Mouse (Mus musculus) MEL (cell line): ENCODE results near the gene Fbxw11. TPM values are rescaled to one million over a fixed set of nuclear protein-coding genes. Genes with fewer than 3 reads are reported as not detected.

Experiments
- DNase-seq: peaks from one replicate; pipeline ENCODE4 v3.0.0; 2011; ENCODE audit warnings: low read depth, low spot score
- H3K27ac ChIP-seq: 2 replicates; pipeline ENCODE4 v1.5.1; 2012; ENCODE audit warnings: low read depth, mild to moderate bottlenecking, control low read depth, low read length, moderate library complexity; ENCODE audit not compliant: control insufficient read depth
- H3K27me3 ChIP-seq, 2 experiments: fragments of 150-350 bp in 1 of 2; sonication (generic) in 1 of 2; 2 replicates each; pipeline ENCODE4 v1.6.1; 2012; ENCODE audit warnings: low read length in 2 of 2, mild to moderate bottlenecking in 2 of 2, improper control_type of control experiment in 1 of 2, moderate library complexity in 1 of 2; ENCODE audit not compliant: insufficient read depth in 2 of 2, control insufficient read depth in 1 of 2
- H3K36me3 ChIP-seq, 2 experiments: 2 replicates each; pipeline ENCODE4 v1.6.1; 2012 to 2014; ENCODE audit warnings: low read length in 2 of 2, improper control_type of control experiment in 1 of 2, inconsistent platforms in 1 of 2, mild to moderate bottlenecking in 1 of 2; ENCODE audit not compliant: insufficient read depth in 2 of 2, control insufficient read depth in 1 of 2
- H3K4me1 ChIP-seq, 2 experiments: fragments of 150-350 bp in 1 of 2; sonication (generic) in 1 of 2; 2 replicates each; pipeline ENCODE4 v1.6.1; 2012; ENCODE audit warnings: low read length in 2 of 2, improper control_type of control experiment in 1 of 2, mild to moderate bottlenecking in 1 of 2; ENCODE audit not compliant: insufficient read depth in 2 of 2, control insufficient read depth in 1 of 2
- H3K4me3 ChIP-seq, 2 experiments: fragments of 150-350 bp in 1 of 2; sonication (generic) in 1 of 2; 2 replicates each; pipeline ENCODE4 v1.5.1; 2012; ENCODE audit warnings: low read depth in 2 of 2, low read length in 2 of 2, mild to moderate bottlenecking in 2 of 2, moderate library complexity in 2 of 2, control low read depth in 1 of 2, improper control_type of control experiment in 1 of 2; ENCODE audit not compliant: control insufficient read depth in 1 of 2, insufficient read depth in 1 of 2
- H3K79me2 ChIP-seq: 2 replicates; pipeline ENCODE4 v1.6.1; 2012; ENCODE audit warnings: mild to moderate bottlenecking, low read length, moderate library complexity; ENCODE audit not compliant: control insufficient read depth, poor library complexity, insufficient read depth
- H3K9ac ChIP-seq: 2 replicates; pipeline ENCODE4 v1.6.1; 2012; ENCODE audit warnings: low read depth, mild to moderate bottlenecking, control low read depth, low read length, moderate library complexity; ENCODE audit not compliant: control insufficient read depth, poor library complexity, severe bottlenecking
- H3K9me3 ChIP-seq: fragments of 150-350 bp; sonication (generic); replicated peaks from 2 replicates; pipeline ENCODE4 v1.6.1; 2012; ENCODE audit warnings: mild to moderate bottlenecking, low read length, improper control_type of control experiment, moderate library complexity; ENCODE audit not compliant: insufficient read depth
- BHLHE40 ChIP-seq: IDR thresholded peaks from 2 replicates; pipeline ENCODE4 v1.6.1; 2012; ENCODE audit warnings: low read depth, mild to moderate bottlenecking, inconsistent platforms, low read length, improper control_type of control experiment, borderline replicate concordance
- CTCF ChIP-seq, 3 experiments: IDR thresholded peaks in 2 of 3; conservative IDR thresholded peaks in 1 of 3; 2 replicates each; pipeline ENCODE4 v1.5.1; 2011 to 2012; ENCODE audit warnings: low read length in 3 of 3, low read depth in 2 of 3, mild to moderate bottlenecking in 2 of 3, improper control_type of control experiment in 1 of 3, inconsistent platforms in 1 of 3, mixed read lengths in 1 of 3, moderate library complexity in 1 of 3; ENCODE audit not compliant: control insufficient read depth in 1 of 3, insufficient read depth in 1 of 3, poor library complexity in 1 of 3, severe bottlenecking in 1 of 3
- E2F4 ChIP-seq: IDR thresholded peaks from 2 replicates; pipeline ENCODE4 v1.6.1; 2011; ENCODE audit warnings: low read depth, low read length, improper control_type of control experiment, borderline replicate concordance
- ELF1 ChIP-seq: IDR thresholded peaks from 2 replicates; pipeline ENCODE4 v1.6.1; 2014; ENCODE audit warnings: low read depth, mild to moderate bottlenecking, inconsistent platforms, low read length, improper control_type of control experiment, moderate library complexity
- EP300 ChIP-seq, 2 experiments: IDR thresholded peaks; 2 replicates each; pipeline ENCODE4 v1.6.1; 2011; ENCODE audit warnings: improper control_type of control experiment in 2 of 2, low read length in 2 of 2, low read depth in 1 of 2, mild to moderate bottlenecking in 1 of 2
- ETS1 ChIP-seq: IDR thresholded peaks from 2 replicates; pipeline ENCODE4 v1.6.1; 2012; ENCODE audit warnings: low read depth, mild to moderate bottlenecking, inconsistent platforms, low read length, improper control_type of control experiment, moderate library complexity
- GABPA ChIP-seq: IDR thresholded peaks from 2 replicates; pipeline ENCODE4 v1.6.1; 2012; ENCODE audit warnings: low read depth, mild to moderate bottlenecking, inconsistent platforms, low read length, improper control_type of control experiment, moderate library complexity
- GATA1 ChIP-seq: IDR thresholded peaks from 2 replicates; pipeline ENCODE4 v1.6.1; 2011; ENCODE audit warnings: low read depth, low read length, improper control_type of control experiment
- HCFC1 ChIP-seq: IDR thresholded peaks from 2 replicates; pipeline ENCODE4 v1.6.1; 2012; ENCODE audit warnings: low read depth, mild to moderate bottlenecking, inconsistent platforms, low read length, improper control_type of control experiment, moderate library complexity
- KAT2A ChIP-seq: conservative IDR thresholded peaks from 2 replicates; pipeline ENCODE4 v1.6.1; 2012; ENCODE audit warnings: low read depth, low read length, improper control_type of control experiment, inconsistent platforms
- MAFK ChIP-seq: IDR thresholded peaks from 2 replicates; pipeline ENCODE4 v1.6.1; 2011; ENCODE audit warnings: low read depth, mild to moderate bottlenecking, low read length, improper control_type of control experiment, borderline replicate concordance
- MAX ChIP-seq: IDR thresholded peaks from 2 replicates; pipeline ENCODE4 v1.6.1; 2011; ENCODE audit warnings: low read length, improper control_type of control experiment
- MAZ ChIP-seq: IDR thresholded peaks from 2 replicates; pipeline ENCODE4 v1.6.1; 2012; ENCODE audit warnings: low read depth, mild to moderate bottlenecking, inconsistent platforms, low read length, improper control_type of control experiment
- MXI1 ChIP-seq: IDR thresholded peaks from 2 replicates; pipeline ENCODE4 v1.6.1; 2011; ENCODE audit warnings: mild to moderate bottlenecking, low read depth, low read length, improper control_type of control experiment
- MYB ChIP-seq: IDR thresholded peaks from 2 replicates; pipeline ENCODE4 v1.6.1; 2011; ENCODE audit warnings: mild to moderate bottlenecking, low read depth, low read length, improper control_type of control experiment
- MYC ChIP-seq: IDR thresholded peaks from 2 replicates; pipeline ENCODE4 v1.6.1; 2011; ENCODE audit warnings: low read depth, mild to moderate bottlenecking, low read length, improper control_type of control experiment, moderate library complexity
- POLR2A ChIP-seq, 2 experiments: IDR thresholded peaks; 2 replicates each; pipeline ENCODE4 v1.6.1; 2011 to 2012; ENCODE audit warnings: low read length in 2 of 2, mild to moderate bottlenecking in 2 of 2, control low read depth in 1 of 2, improper control_type of control experiment in 1 of 2, low read depth in 1 of 2, moderate library complexity in 1 of 2; ENCODE audit not compliant: control insufficient read depth in 1 of 2, insufficient read depth in 1 of 2, poor library complexity in 1 of 2
- POLR2AphosphoS2 ChIP-seq: IDR thresholded peaks from 2 replicates; pipeline ENCODE4 v1.6.1; 2011; ENCODE audit warnings: low read length, improper control_type of control experiment
- SIN3A ChIP-seq: IDR thresholded peaks from 2 replicates; pipeline ENCODE4 v1.6.1; 2012; ENCODE audit warnings: low read length, improper control_type of control experiment, inconsistent platforms
- TAL1 ChIP-seq: IDR thresholded peaks from 2 replicates; pipeline ENCODE4 v1.6.1; 2012; ENCODE audit warnings: mild to moderate bottlenecking, inconsistent platforms, low read length, moderate library complexity, mixed read lengths
- TCF12 ChIP-seq: IDR thresholded peaks from 2 replicates; pipeline ENCODE4 v1.6.1; 2014; ENCODE audit warnings: low read depth, mild to moderate bottlenecking, inconsistent platforms, low read length, improper control_type of control experiment, moderate library complexity
- ZC3H11A ChIP-seq: IDR thresholded peaks from 2 replicates; pipeline ENCODE4 v1.6.1; 2012; ENCODE audit warnings: low read depth, mild to moderate bottlenecking, inconsistent platforms, low read length, improper control_type of control experiment
- ZMIZ1 ChIP-seq: IDR thresholded peaks from 2 replicates; pipeline ENCODE4 v1.6.1; 2012; ENCODE audit warnings: low read depth, mild to moderate bottlenecking, inconsistent platforms, low read length, improper control_type of control experiment, moderate library complexity
- ZNF384 ChIP-seq: IDR thresholded peaks from 2 replicates; pipeline ENCODE4 v1.6.1; 2012; ENCODE audit warnings: low read depth, mild to moderate bottlenecking, inconsistent platforms, low read length, improper control_type of control experiment
- polyA plus RNA-seq, 2 experiments: library from polyadenylated mRNA; stranded (reverse) in 1 of 2; unstranded in 1 of 2; fragments of >175 nt in 1 of 2; fragments of >200 nt in 1 of 2; gene quantifications; 2 replicates each; pipeline versions ENCODE4 v1.2.1 to v1.2.4; 2012; ENCODE audit warnings: low replicate concordance in 2 of 2, low read depth in 1 of 2; ENCODE audit not compliant: insufficient read length in 2 of 2, insufficient read depth in 1 of 2, missing spikeins in 1 of 2
- total RNA-seq: library from RNA; depleted of rRNA; stranded (reverse); fragments of 300-350 nt; gene quantifications from 2 replicates; pipeline ENCODE4 v1.2.3, GENCODE M21; 2012

Gene Fbxw11
- total and polyA plus RNA-seq, 3 experiments: 35.4 to 98.5 (median 53.5) TPM

- TF ChIP-seq KAT2A (no peak), E2F4 (no peak), TCF12 (no peak), ZNF384 (no peak), HCFC1 (no peak), MYB (no peak), POLR2A (IDR thresholded peaks at IDR 0.05; ENCODE audit: control insufficient read depth in 1 of 2, insufficient read depth in 1 of 2, low read depth in 1 of 2, low read length in 2 of 2, poor library complexity in 1 of 2) (no peak), POLR2AphosphoS2 (no peak), GABPA (no peak), ELF1 (no peak), CTCF (IDR thresholded peaks at IDR 0.05 in 2 of 3, conservative IDR thresholded peaks at IDR 0.05 in 1 of 3; ENCODE audit: control insufficient read depth in 1 of 3, insufficient read depth in 1 of 3, low read depth in 2 of 3, low read length in 3 of 3, poor library complexity in 1 of 3, severe bottlenecking in 1 of 3) (no peak), MAFK (no peak), ZC3H11A (no peak), MYC (no peak), TAL1 (no peak), MAZ (no peak), EP300 (IDR thresholded peaks at IDR 0.05; ENCODE audit: low read depth in 1 of 2, low read length in 2 of 2) (no peak), MAX (no peak), BHLHE40 (no peak), MXI1 (no peak)
- peaks cover 14% of the 10 kb centered on the region for H3K79me2 ChIP-seq
- no peak overlapping the region for H3K9ac ChIP-seq
- H3K4me3 ChIP-seq: no peak overlapping the region
- peaks cover 23 to 40% of the 10 kb centered on the region in 2 experiments for H3K4me1 ChIP-seq
- H3K36me3 ChIP-seq: peaks cover 0 to 36% of the 10 kb centered on the region in 2 experiments; a peak in 2 of 4 replicates
- DNase-seq: no peak
- no peaks in the 10 kb centered on the region for H3K27me3 ChIP-seq
- H3K27ac ChIP-seq: no peak overlapping the region
- no peaks in the 10 kb centered on the region for H3K9me3 ChIP-seq
Observed at GRCm38 (mm10) chr11:32638521-32639255, 3.8 kb upstream of the Fbxw11 start.

DNA sequence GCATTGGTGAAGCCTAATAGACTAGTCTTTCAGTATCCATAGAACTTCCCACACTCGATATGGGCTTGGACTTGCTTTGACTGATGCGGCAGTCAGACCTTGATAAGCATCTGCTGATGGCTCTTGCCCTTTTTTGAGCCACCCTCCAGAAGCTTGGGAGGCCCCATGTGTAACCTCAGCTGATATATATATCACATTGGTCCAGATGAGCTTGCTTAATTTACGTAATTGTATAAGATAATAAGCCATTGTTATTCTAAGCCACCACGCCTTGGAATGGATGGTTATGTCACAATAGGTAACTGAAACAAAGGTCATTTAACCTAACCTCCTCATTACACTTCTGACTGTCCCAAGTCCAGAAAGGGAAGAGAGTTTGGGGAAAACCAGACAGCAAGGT is 1.9 kb upstream of the Fbxw11 start:
- peaks cover 0 to 39% of the 10 kb centered on the region in 2 experiments; a peak in 2 of 4 replicates for H3K36me3 ChIP-seq
- H3K79me2 ChIP-seq: peaks cover 30% of the 10 kb centered on the region
- TF ChIP-seq TCF12 (peak; percentile 50; the same call in 1 of the 2 replicates), POLR2A (IDR thresholded peaks at IDR 0.05; ENCODE audit: control insufficient read depth in 1 of 2, insufficient read depth in 1 of 2, low read depth in 1 of 2, low read length in 2 of 2, poor library complexity in 1 of 2) (no peak), ETS1 (peak; percentile 85), MXI1 (no peak), ZMIZ1 (no peak), SIN3A (no peak), TAL1 (peak; percentile 45), BHLHE40 (no peak), GATA1 (peak; percentile 47; the same call in 1 of the 2 replicates), EP300 (IDR thresholded peaks at IDR 0.05; ENCODE audit: low read depth in 1 of 2, low read length in 2 of 2) (peak; percentile 58 to 64; a peak in 2 of 4 replicates)
- peaks cover 24 to 30% of the 10 kb centered on the region in 2 experiments for H3K4me1 ChIP-seq
- H3K9ac ChIP-seq: no peak overlapping the region; the same call in 1 of the 2 replicates
- DNase-seq: peak; percentile 37
- no peaks in the 10 kb centered on the region for H3K9me3 ChIP-seq
- no peaks in the 10 kb centered on the region for H3K27me3 ChIP-seq
- no peak overlapping the region for H3K27ac ChIP-seq
- H3K4me3 ChIP-seq: peak overlapping the region in 1 of 2 experiments; percentile 92; a peak in 2 of 4 replicates
